Comparison of ENCODE assay signal across 21 mouse cellular contexts in the genomic region with DNA sequence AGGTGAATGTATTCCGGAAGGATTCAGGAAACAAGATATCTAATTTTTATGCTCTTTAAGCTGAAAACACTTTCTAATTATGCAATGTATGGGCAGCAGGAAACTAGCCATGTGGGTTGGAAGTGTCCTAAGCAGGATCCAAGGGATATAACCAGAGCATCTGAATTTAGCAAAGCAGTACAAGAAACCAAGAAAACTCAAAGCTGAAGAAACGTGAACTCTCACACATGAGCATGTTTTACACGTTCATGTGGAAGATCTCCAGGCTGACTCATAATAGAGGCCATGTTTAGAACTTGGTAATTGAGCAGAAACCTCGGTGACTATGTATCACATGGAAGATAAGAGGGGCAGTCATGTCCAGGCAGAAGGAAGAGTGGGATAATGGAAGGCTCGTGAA.
DNase-seq lines count a peak whose midpoint lies in the region; ATAC-seq and TF ChIP-seq lines count a peak whose summit lies in the region.
"Had no signal": no experiment of that assay in that cellular context is flagged by ENCODE, and none has a peak within 500 bp of the region (broad histone marks: within the 10 kb centered on the region; RNA-seq: fewer than 3 reads in every experiment).

No protein-coding gene starts in this region.

- no peak for TF ChIP-seq RAD21 in CH12.LX (IDR thresholded peaks at IDR 0.05; ENCODE audit: low read depth, low read length)

- no peak for TF ChIP-seq CTCF in layer of hippocampus, adult 2 months (conservative IDR thresholded peaks at IDR 0.05)
- no peak for TF ChIP-seq CTCF in CH12.LX (conservative IDR thresholded peaks at IDR 0.05 in 1 of 2, IDR thresholded peaks at IDR 0.05 in 1 of 2; ENCODE audit: low read depth in 2 of 2, low read length in 2 of 2)
- TF ChIP-seq CTCF in cortical plate, adult 2 months (IDR thresholded peaks at IDR 0.05; ENCODE audit: extremely low read depth, insufficient read depth, low read length) = no peak
- no peak for TF ChIP-seq CTCF in midbrain, postnatal 0 days (IDR thresholded peaks at IDR 0.05)

- no peak overlapping the region for H3K4me3 ChIP-seq in layer of hippocampus, adult 2 months
- no peak overlapping the region for H3K4me3 ChIP-seq in CH12.LX (replicated peaks in 1 of 3; ENCODE audit: low read depth in 2 of 3, low read length in 2 of 3, poor library complexity in 1 of 3)
- H3K4me3 ChIP-seq in cortical plate, adult 2 months (ENCODE audit: insufficient read depth, low read length) = no peak overlapping the region
- no peak overlapping the region for H3K4me3 ChIP-seq in midbrain, postnatal 0 days (ENCODE audit: low read depth, low read length)
- H3K4me3 ChIP-seq: embryonic facial prominence, embryonic 13.5 days; forebrain, embryonic 10.5 days; heart, adult 2 months; heart, embryonic 15.5 days; hindbrain, embryonic 13.5 days had no signal

- no peak for DNase-seq in layer of hippocampus, adult 2 months (ENCODE audit: low spot score in 2 of 2)
- DNase-seq in layer of hippocampus, postnatal 10 days (ENCODE audit: low spot score in 2 of 2) = no peak
- DNase-seq in CH12.LX (ENCODE audit: extremely low read depth) = no peak
- no peak for DNase-seq in thymus, adult 18-20 months
- DNase-seq in midbrain, postnatal 0 days (ENCODE audit: low spot score) = no peak
- DNase-seq in left cerebral cortex, postnatal 36 days (ENCODE audit: low spot score in 2 of 2) = no peak
- DNase-seq: adrenal gland, postnatal 10 days; cerebellum, adult 11-12 months; cerebellum, adult 9-10 months; cerebellum, postnatal 25 days; gastrocnemius, postnatal 14 days; heart, adult 2 months; heart, postnatal 14 days had no signal

- peak overlapping the region; percentile 67 for H3K27ac ChIP-seq in layer of hippocampus, adult 2 months
- H3K27ac ChIP-seq in CH12.LX (ENCODE audit: insufficient read depth, low read depth) = no peak overlapping the region
- H3K27ac ChIP-seq in cortical plate, adult 2 months (ENCODE audit: insufficient read depth, low read length) = peak overlapping the region; percentile 67; the same call in 1 of the 2 replicates
- no peak overlapping the region for H3K27ac ChIP-seq in midbrain, postnatal 0 days (ENCODE audit: low read depth, low read length)
- H3K27ac ChIP-seq: embryonic facial prominence, embryonic 13.5 days; forebrain, embryonic 10.5 days; heart, adult 2 months; heart, embryonic 15.5 days; hindbrain, embryonic 13.5 days; hindbrain, postnatal 0 days had no signal

- TF ChIP-seq POLR2A in CH12.LX (IDR thresholded peaks at IDR 0.05; ENCODE audit: low read depth, low read length) = no peak
- TF ChIP-seq POLR2A in cortical plate, adult 2 months (IDR thresholded peaks at IDR 0.05; ENCODE audit: extremely low read depth, insufficient read depth, low read length) = no peak

- H3K9ac ChIP-seq in CH12.LX (ENCODE audit: insufficient read depth, low read depth) = no peak overlapping the region
- H3K9ac ChIP-seq in midbrain, postnatal 0 days (replicated peaks; ENCODE audit: low read length, poor library complexity, severe bottlenecking) = no peak overlapping the region
- H3K9ac ChIP-seq: embryonic facial prominence, embryonic 13.5 days; heart, embryonic 15.5 days; hindbrain, embryonic 13.5 days had no signal

- 85% methylated on average over 5 of the region's 5 CpGs for WGBS in midbrain, postnatal 0 days

- H3K4me1 ChIP-seq in CH12.LX (ENCODE audit: control insufficient read depth in 1 of 2, insufficient read depth in 2 of 2) = no peaks in the 10 kb centered on the region
- H3K4me1 ChIP-seq in cortical plate, adult 2 months (ENCODE audit: control insufficient read depth, insufficient read depth, low read length) = peaks cover 2% of the 10 kb centered on the region; the same call in 1 of the 2 replicates
- H3K4me1 ChIP-seq in midbrain, postnatal 0 days (ENCODE audit: insufficient read depth, low read length) = no peaks in the 10 kb centered on the region
- H3K4me1 ChIP-seq: heart, embryonic 15.5 days; hindbrain, embryonic 13.5 days had no signal

- no peaks in the 10 kb centered on the region for H3K36me3 ChIP-seq in CH12.LX (replicated peaks in 1 of 2; ENCODE audit: control insufficient read depth in 1 of 2, insufficient read depth in 1 of 2, low read length in 1 of 2)
- H3K36me3 ChIP-seq in midbrain, postnatal 0 days (ENCODE audit: insufficient read depth, low read length) = no peaks in the 10 kb centered on the region
- H3K36me3 ChIP-seq: embryonic facial prominence, embryonic 13.5 days; forebrain, embryonic 10.5 days; heart, embryonic 15.5 days; hindbrain, embryonic 13.5 days had no signal

- H3K79me2 ChIP-seq in CH12.LX (replicated peaks; ENCODE audit: control insufficient read depth, extremely low read depth, insufficient read depth, poor library complexity, severe bottlenecking) = no peaks in the 10 kb centered on the region

- dilution Hi-C loops in CH12.LX (cut with MboI; ENCODE audit: extremely low pct_ligation_motif_present, extremely low pct_unique_long_range_greater_than_20kb, low sequenced_read_pairs) = no loop called here

- no peaks in the 10 kb centered on the region for H3K27me3 ChIP-seq in CH12.LX (replicated peaks)
- no peaks in the 10 kb centered on the region for H3K27me3 ChIP-seq in midbrain, postnatal 0 days (ENCODE audit: insufficient read depth, low read length)
- H3K27me3 ChIP-seq: embryonic facial prominence, embryonic 13.5 days; heart, embryonic 15.5 days; hindbrain, embryonic 13.5 days had no signal

- in situ Hi-C loops in CH12.LX (cut with MboI; ENCODE audit: low pct_ligation_motif_present, low pct_unique_long_range_greater_than_20kb, low sequenced_read_pairs) = no loop called here

- intact Hi-C loops in left cerebral cortex, postnatal 36 days (cut with DNase I) = no loop called here

- no peak for ATAC-seq in midbrain, postnatal 0 days (ENCODE audit: low FRiP score)
- ATAC-seq: forebrain, embryonic 14.5 days; hindbrain, postnatal 0 days had no signal

- no peaks in the 10 kb centered on the region for H3K9me3 ChIP-seq in CH12.LX (replicated peaks; ENCODE audit: low read length)
- no peaks in the 10 kb centered on the region for H3K9me3 ChIP-seq in midbrain, postnatal 0 days (ENCODE audit: low read length)
- H3K9me3 ChIP-seq: embryonic facial prominence, embryonic 13.5 days; forebrain, embryonic 10.5 days; heart, embryonic 15.5 days; hindbrain, embryonic 13.5 days had no signal

- H3K4me2 ChIP-seq in CH12.LX (ENCODE audit: insufficient read depth, low read depth, poor library complexity, severe bottlenecking) = no peak overlapping the region
- H3K4me2 ChIP-seq in midbrain, postnatal 0 days (ENCODE audit: low read depth, low read length, poor library complexity, severe bottlenecking) = no peak overlapping the region
- H3K4me2 ChIP-seq: embryonic facial prominence, embryonic 13.5 days; heart, embryonic 11.5 days; heart, embryonic 15.5 days; hindbrain, embryonic 13.5 days had no signal

- TF ChIP-seq EP300 in CH12.LX (IDR thresholded peaks at IDR 0.05; ENCODE audit: low read length) = no peak

TF ChIP-seq in CH12.LX, 34 proteins besides CTCF, POLR2A, EP300 and RAD21:
- TF ChIP-seq BHLHE40 (IDR thresholded peaks at IDR 0.05; ENCODE audit: low read depth, low read length) (0 out of 2 replicates have a peak, but pooled peaks have one; percentile 9), UBTF (IDR thresholded peaks at IDR 0.05; ENCODE audit: low read depth, low read length) (no peak), SMC3 (IDR thresholded peaks at IDR 0.05; ENCODE audit: low read depth, low read length) (no peak), MYC (IDR thresholded peaks at IDR 0.05; ENCODE audit: low read depth, low read length) (no peak), ETS1 (conservative IDR thresholded peaks at IDR 0.05; ENCODE audit: low read depth, low read length) (no peak)
TF ChIP-seq in CH12.LX: peak in this region for 1.

Comparison
In these comparisons a context has a peak if more than half of its experiments do, and no peak if none do; other contexts are left out.
1. H3K27ac ChIP-seq: peak in layer of hippocampus, adult 2 months (single experiment) and cortical plate, adult 2 months (single experiment); none in CH12.LX (single experiment) and midbrain, postnatal 0 days (single experiment).